Mouse (Mus musculus): Measurements from ENCODE around the gene Pigr. TPM values are rescaled to one million over a fixed set of nuclear protein-coding genes. Genes with fewer than 3 reads are reported as not detected.

The Pigr gene
- total RNA-seq (2014; rRNA removed) (not detected in 2 replicates), polyA plus RNA-seq (2015; fragmentation: Nextera tagmentation; extraction: Ambion mirVana) (not detected in 2 replicates)

DNA sequence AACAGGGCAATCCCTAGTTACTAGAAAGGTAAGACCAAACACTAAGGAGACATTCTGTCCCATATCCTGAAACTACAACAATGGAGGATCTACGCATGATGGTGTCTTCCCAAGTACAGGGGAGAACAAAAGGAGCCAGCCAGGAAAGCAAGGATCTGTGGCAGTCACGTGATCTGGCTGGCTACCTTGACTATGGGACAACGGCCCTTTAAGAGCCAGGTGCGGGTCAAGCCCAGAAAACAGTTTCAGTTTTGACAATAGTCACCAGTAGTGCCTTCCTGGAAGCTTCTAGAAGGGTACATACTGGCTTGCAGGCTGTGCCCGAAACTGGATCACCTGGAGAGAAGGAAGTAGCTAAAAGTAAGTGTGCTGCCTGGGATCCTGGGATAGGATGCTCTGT lies at the start of gene Pigr:
Gene Pigr, plus strand, starts transcription at position 237 of the 400 bp plus-strand sequence.
- Histone ChIP-seq H3K4me2 (ENCODE audit: low read depth, low read length, poor library complexity, severe bottlenecking) (no peak within 1 kb of the TSS), H3K9me3 (ENCODE audit: low read length) (no peaks in the 10 kb centered on the region), H3K4me3 (ENCODE audit: low read depth, low read length) (no peak within 1 kb of the TSS), H3K36me3 (ENCODE audit: insufficient read depth, low read length) (no peaks in the 10 kb centered on the region), H3K4me1 (ENCODE audit: insufficient read depth, low read length) (no peaks in the 10 kb centered on the region), H3K27me3 (ENCODE audit: insufficient read depth, low read length) (no peaks in the 10 kb centered on the region), H3K9ac (replicated peaks; ENCODE audit: low read length, poor library complexity, severe bottlenecking) (no peak within 1 kb of the TSS), H3K27ac (ENCODE audit: low read depth, low read length) (no peak within 1 kb of the TSS)
- WGBS, result 91% methylated on average over 5 of the region's 5 CpGs
- no peak for TF ChIP-seq CTCF (IDR thresholded peaks at IDR 0.05)
- ATAC-seq (ENCODE audit: low FRiP score) (no peak), DNase-seq (ENCODE audit: low spot score) (no peak)

DNA sequence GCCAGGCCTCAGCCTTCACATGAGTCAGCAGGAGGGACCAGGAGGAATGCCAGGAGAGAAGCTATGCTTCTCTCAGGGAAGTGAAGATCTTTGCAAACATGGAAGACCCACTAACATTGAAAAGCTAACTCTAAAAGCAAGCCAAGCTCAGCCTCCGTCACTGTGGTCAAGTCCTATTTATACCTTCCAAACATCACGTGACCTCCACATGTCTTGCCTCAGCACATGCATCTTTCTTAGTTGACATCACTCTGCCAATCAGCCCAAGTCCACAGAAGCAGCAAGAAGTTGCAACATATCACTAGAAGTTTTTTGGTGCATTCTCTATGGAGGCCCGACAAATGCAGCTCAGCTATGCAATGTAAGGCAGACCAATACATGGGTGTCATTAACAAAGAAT lies 46.6 kb upstream of the Pigr start:
- no peak for ATAC-seq (ENCODE audit: low FRiP score)
- Histone ChIP-seq H3K9ac (replicated peaks; ENCODE audit: low read length, poor library complexity, severe bottlenecking) (no peak overlapping the region), H3K4me1 (ENCODE audit: insufficient read depth, low read length) (no peaks in the 10 kb centered on the region), H3K4me3 (ENCODE audit: low read depth, low read length) (no peak overlapping the region), H3K36me3 (ENCODE audit: insufficient read depth, low read length) (no peaks in the 10 kb centered on the region), H3K9me3 (ENCODE audit: low read length) (no peaks in the 10 kb centered on the region), H3K4me2 (ENCODE audit: low read depth, low read length, poor library complexity, severe bottlenecking) (no peak overlapping the region), H3K27me3 (ENCODE audit: insufficient read depth, low read length) (no peaks in the 10 kb centered on the region), H3K27ac (ENCODE audit: low read depth, low read length) (no peak overlapping the region)
- no peak for TF ChIP-seq CTCF (IDR thresholded peaks at IDR 0.05)
- no peak for DNase-seq (ENCODE audit: low spot score)
- 89% methylated on average over 3 of the region's 3 CpGs for WGBS

DNA sequence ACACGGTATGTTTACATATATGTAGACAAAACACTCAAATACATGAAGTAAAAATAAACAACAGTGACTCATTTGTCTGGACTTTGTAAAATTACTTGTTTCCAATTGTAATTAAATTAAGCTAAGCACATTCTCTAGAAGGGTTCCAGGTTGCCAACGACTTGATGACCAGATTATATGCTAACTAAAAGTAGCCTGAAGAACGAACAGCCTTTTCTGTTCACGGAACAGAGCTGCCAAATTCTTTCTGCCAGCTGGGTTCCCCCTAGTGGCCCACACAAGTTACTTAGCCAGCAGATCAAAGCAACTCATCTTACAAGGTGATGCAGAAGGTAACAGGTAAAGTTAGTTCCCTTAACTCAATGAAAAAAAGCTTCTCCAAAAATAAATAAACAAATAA lies 42.4 kb upstream of the Pigr start:
- Histone ChIP-seq H3K9ac (replicated peaks; ENCODE audit: low read length, poor library complexity, severe bottlenecking) (no peak overlapping the region), H3K36me3 (ENCODE audit: insufficient read depth, low read length) (no peaks in the 10 kb centered on the region), H3K4me1 (ENCODE audit: insufficient read depth, low read length) (no peaks in the 10 kb centered on the region), H3K4me2 (ENCODE audit: low read depth, low read length, poor library complexity, severe bottlenecking) (no peak overlapping the region), H3K27me3 (ENCODE audit: insufficient read depth, low read length) (no peaks in the 10 kb centered on the region), H3K27ac (ENCODE audit: low read depth, low read length) (no peak overlapping the region), H3K9me3 (ENCODE audit: low read length) (no peaks in the 10 kb centered on the region), H3K4me3 (ENCODE audit: low read depth, low read length) (no peak overlapping the region)
- 29% methylated on average over 4 of the region's 4 CpGs for WGBS
- TF ChIP-seq CTCF (IDR thresholded peaks at IDR 0.05), result peak; percentile 70
- ATAC-seq (ENCODE audit: low FRiP score) (no peak), DNase-seq (ENCODE audit: low spot score) (peak; percentile 21)

- DNase-seq (ENCODE audit: low spot score) (no peak), ATAC-seq (ENCODE audit: low FRiP score) (no peak)
- Histone ChIP-seq H3K4me2 (ENCODE audit: low read depth, low read length, poor library complexity, severe bottlenecking) (no peak overlapping the region), H3K27ac (ENCODE audit: low read depth, low read length) (no peak overlapping the region), H3K4me3 (ENCODE audit: low read depth, low read length) (no peak overlapping the region), H3K4me1 (ENCODE audit: insufficient read depth, low read length) (no peaks in the 10 kb centered on the region), H3K9me3 (ENCODE audit: low read length) (no peaks in the 10 kb centered on the region), H3K36me3 (ENCODE audit: insufficient read depth, low read length) (no peaks in the 10 kb centered on the region), H3K27me3 (ENCODE audit: insufficient read depth, low read length) (no peaks in the 10 kb centered on the region), H3K9ac (replicated peaks; ENCODE audit: low read length, poor library complexity, severe bottlenecking) (no peak overlapping the region)
- TF ChIP-seq CTCF (IDR thresholded peaks at IDR 0.05), result peak; percentile 42
- 52% methylated on average over 4 of the region's 4 CpGs for WGBS
Observed at GRCm38 (mm10) chr1:130787001-130787400, 39.5 kb upstream of the Pigr start.

- Histone ChIP-seq H3K27me3 (ENCODE audit: insufficient read depth, low read length) (no peaks in the 10 kb centered on the region), H3K4me1 (ENCODE audit: insufficient read depth, low read length) (no peaks in the 10 kb centered on the region), H3K36me3 (ENCODE audit: insufficient read depth, low read length) (no peaks in the 10 kb centered on the region), H3K9ac (replicated peaks; ENCODE audit: low read length, poor library complexity, severe bottlenecking) (no peak overlapping the region), H3K9me3 (ENCODE audit: low read length) (no peaks in the 10 kb centered on the region), H3K27ac (ENCODE audit: low read depth, low read length) (no peak overlapping the region), H3K4me2 (ENCODE audit: low read depth, low read length, poor library complexity, severe bottlenecking) (no peak overlapping the region), H3K4me3 (ENCODE audit: low read depth, low read length) (no peak overlapping the region)
- 46% methylated on average over 3 of the region's 3 CpGs for WGBS
- no peak for TF ChIP-seq CTCF (IDR thresholded peaks at IDR 0.05)
- no peak for ATAC-seq (ENCODE audit: low FRiP score)
- DNase-seq (ENCODE audit: low spot score), result peak; percentile 12
Observed at GRCm38 (mm10) chr1:130789512-130790451, 36.7 kb upstream of the Pigr start.

GRCm38 (mm10) chr1:130795331-130795730 lies 31.2 kb upstream of the Pigr start:
- Histone ChIP-seq H3K27me3 (ENCODE audit: insufficient read depth, low read length) (no peaks in the 10 kb centered on the region), H3K9ac (replicated peaks; ENCODE audit: low read length, poor library complexity, severe bottlenecking) (no peak overlapping the region), H3K4me2 (ENCODE audit: low read depth, low read length, poor library complexity, severe bottlenecking) (no peak overlapping the region), H3K9me3 (ENCODE audit: low read length) (no peaks in the 10 kb centered on the region), H3K4me3 (ENCODE audit: low read depth, low read length) (no peak overlapping the region), H3K27ac (ENCODE audit: low read depth, low read length) (no peak overlapping the region), H3K4me1 (ENCODE audit: insufficient read depth, low read length) (no peaks in the 10 kb centered on the region), H3K36me3 (ENCODE audit: insufficient read depth, low read length) (no peaks in the 10 kb centered on the region)
- DNase-seq (ENCODE audit: low spot score), result no peak
- 68% methylated on average over 2 of the region's 2 CpGs for WGBS
- ATAC-seq (ENCODE audit: low FRiP score), result no peak
- TF ChIP-seq CTCF (IDR thresholded peaks at IDR 0.05), result no peak
